Mouse (Mus musculus): ENCODE data around the gene Angel1.

DNA sequence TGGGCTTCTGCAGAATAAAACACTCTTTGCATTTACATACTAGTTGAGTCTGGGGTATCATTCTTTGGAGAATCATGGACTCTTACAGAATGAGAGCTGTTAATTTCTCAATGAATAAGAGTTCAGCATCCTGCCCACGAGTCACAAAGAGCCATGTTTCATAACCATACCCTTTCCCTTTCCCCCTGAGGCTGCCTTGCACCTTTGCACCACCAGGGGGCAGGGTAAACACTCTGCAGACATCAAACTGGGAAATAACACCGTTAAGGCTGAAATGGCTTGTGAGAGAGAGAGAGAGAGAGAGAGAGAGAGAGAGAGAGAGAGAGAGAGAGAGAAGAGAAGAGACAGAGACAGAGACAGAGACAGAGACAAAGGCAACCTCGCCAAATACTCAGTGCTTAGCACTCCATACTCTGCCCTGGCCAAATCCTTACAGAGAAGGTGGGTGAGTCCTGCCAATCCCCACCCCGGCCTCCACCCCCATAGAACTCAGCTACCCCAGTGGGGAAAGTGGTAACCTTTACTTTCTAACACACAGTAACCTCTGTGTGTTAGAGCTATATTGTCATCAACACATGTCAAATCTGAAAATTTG lies 42.8 kb upstream of the Angel1 start:
- TF ChIP-seq CTCF (IDR thresholded peaks at IDR 0.05; ENCODE audit: borderline replicate concordance, insufficient read depth, low read length) (peak; percentile 90), POLR2A (IDR thresholded peaks at IDR 0.05; ENCODE audit: low read depth, low read length) (no peak)

All from embryonic fibroblast, embryonic 13.5 days (primary cell).